Mouse (Mus musculus) megakaryocyte, embryonic 14.5 days (primary cell): ENCODE data around the gene Rps2.

Experiments used
- FLI1 ChIP-seq: IDR thresholded peaks from 2 replicates; pipeline ENCODE4 v1.6.1; 2012; ENCODE audit warnings: low read length, inconsistent platforms, mixed read lengths
- GATA1 ChIP-seq: IDR thresholded peaks from 3 replicates; pipeline ENCODE4 v1.6.1; 2012; ENCODE audit warnings: mixed read lengths, low read length, inconsistent platforms, borderline replicate concordance

DNA sequence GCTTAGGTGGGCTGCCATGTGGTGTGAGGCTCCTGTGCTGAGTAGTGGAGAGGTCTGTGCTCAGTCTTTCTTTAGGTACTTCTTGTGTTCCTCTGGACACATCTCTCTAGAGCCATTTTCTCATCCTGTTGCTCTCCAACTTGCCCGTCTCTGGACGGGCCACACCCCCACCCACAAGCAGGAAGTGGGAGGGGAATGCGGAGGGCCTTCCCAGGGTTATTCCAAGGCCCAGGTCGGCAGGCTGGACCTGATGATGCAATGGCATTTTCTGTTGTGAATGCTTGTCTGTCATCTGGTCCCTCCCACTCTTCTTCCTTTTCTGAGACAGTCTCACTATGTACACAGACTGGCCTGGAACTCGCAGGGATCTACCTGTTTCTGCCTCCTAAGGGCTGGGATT is 45.8 kb upstream of the Rps2 start:
- TF ChIP-seq GATA1 (no peak), FLI1 (no peak)
